Mouse (Mus musculus) MEL (cell line): ENCODE measurements around the gene Cfdp1. TPM values are rescaled to one million over a fixed set of nuclear protein-coding genes. Genes with fewer than 3 reads are reported as not detected.

Experiments
- DNase-seq: peaks from one replicate; pipeline ENCODE4 v3.0.0; 2011; ENCODE audit warnings: low read depth, low spot score
- H3K27ac ChIP-seq: 2 replicates; pipeline ENCODE4 v1.5.1; 2012; ENCODE audit warnings: low read depth, mild to moderate bottlenecking, control low read depth, low read length, moderate library complexity; ENCODE audit not compliant: control insufficient read depth
- H3K27me3 ChIP-seq, 2 experiments: fragments of 150-350 bp in 1 of 2; sonication (generic) in 1 of 2; 2 replicates each; pipeline ENCODE4 v1.6.1; 2012; ENCODE audit warnings: low read length in 2 of 2, mild to moderate bottlenecking in 2 of 2, improper control_type of control experiment in 1 of 2, moderate library complexity in 1 of 2; ENCODE audit not compliant: insufficient read depth in 2 of 2, control insufficient read depth in 1 of 2
- H3K36me3 ChIP-seq, 2 experiments: 2 replicates each; pipeline ENCODE4 v1.6.1; 2012 to 2014; ENCODE audit warnings: low read length in 2 of 2, improper control_type of control experiment in 1 of 2, inconsistent platforms in 1 of 2, mild to moderate bottlenecking in 1 of 2; ENCODE audit not compliant: insufficient read depth in 2 of 2, control insufficient read depth in 1 of 2
- H3K4me1 ChIP-seq, 2 experiments: fragments of 150-350 bp in 1 of 2; sonication (generic) in 1 of 2; 2 replicates each; pipeline ENCODE4 v1.6.1; 2012; ENCODE audit warnings: low read length in 2 of 2, improper control_type of control experiment in 1 of 2, mild to moderate bottlenecking in 1 of 2; ENCODE audit not compliant: insufficient read depth in 2 of 2, control insufficient read depth in 1 of 2
- H3K4me3 ChIP-seq, 2 experiments: fragments of 150-350 bp in 1 of 2; sonication (generic) in 1 of 2; 2 replicates each; pipeline ENCODE4 v1.5.1; 2012; ENCODE audit warnings: low read depth in 2 of 2, low read length in 2 of 2, mild to moderate bottlenecking in 2 of 2, moderate library complexity in 2 of 2, control low read depth in 1 of 2, improper control_type of control experiment in 1 of 2; ENCODE audit not compliant: control insufficient read depth in 1 of 2, insufficient read depth in 1 of 2
- H3K79me2 ChIP-seq: 2 replicates; pipeline ENCODE4 v1.6.1; 2012; ENCODE audit warnings: mild to moderate bottlenecking, low read length, moderate library complexity; ENCODE audit not compliant: control insufficient read depth, poor library complexity, insufficient read depth
- H3K9ac ChIP-seq: 2 replicates; pipeline ENCODE4 v1.6.1; 2012; ENCODE audit warnings: low read depth, mild to moderate bottlenecking, control low read depth, low read length, moderate library complexity; ENCODE audit not compliant: control insufficient read depth, poor library complexity, severe bottlenecking
- H3K9me3 ChIP-seq: fragments of 150-350 bp; sonication (generic); replicated peaks from 2 replicates; pipeline ENCODE4 v1.6.1; 2012; ENCODE audit warnings: mild to moderate bottlenecking, low read length, improper control_type of control experiment, moderate library complexity; ENCODE audit not compliant: insufficient read depth
- BHLHE40 ChIP-seq: IDR thresholded peaks from 2 replicates; pipeline ENCODE4 v1.6.1; 2012; ENCODE audit warnings: low read depth, mild to moderate bottlenecking, inconsistent platforms, low read length, improper control_type of control experiment, borderline replicate concordance
- CHD1 ChIP-seq: IDR thresholded peaks from 2 replicates; pipeline ENCODE4 v1.6.1; 2012; ENCODE audit warnings: low read depth, mild to moderate bottlenecking, inconsistent platforms, low read length, improper control_type of control experiment
- CTCF ChIP-seq, 3 experiments: IDR thresholded peaks in 2 of 3; conservative IDR thresholded peaks in 1 of 3; 2 replicates each; pipeline ENCODE4 v1.5.1; 2011 to 2012; ENCODE audit warnings: low read length in 3 of 3, low read depth in 2 of 3, mild to moderate bottlenecking in 2 of 3, improper control_type of control experiment in 1 of 3, inconsistent platforms in 1 of 3, mixed read lengths in 1 of 3, moderate library complexity in 1 of 3; ENCODE audit not compliant: control insufficient read depth in 1 of 3, insufficient read depth in 1 of 3, poor library complexity in 1 of 3, severe bottlenecking in 1 of 3
- E2F4 ChIP-seq: IDR thresholded peaks from 2 replicates; pipeline ENCODE4 v1.6.1; 2011; ENCODE audit warnings: low read depth, low read length, improper control_type of control experiment, borderline replicate concordance
- ELF1 ChIP-seq: IDR thresholded peaks from 2 replicates; pipeline ENCODE4 v1.6.1; 2014; ENCODE audit warnings: low read depth, mild to moderate bottlenecking, inconsistent platforms, low read length, improper control_type of control experiment, moderate library complexity
- ETS1 ChIP-seq: IDR thresholded peaks from 2 replicates; pipeline ENCODE4 v1.6.1; 2012; ENCODE audit warnings: low read depth, mild to moderate bottlenecking, inconsistent platforms, low read length, improper control_type of control experiment, moderate library complexity
- GATA1 ChIP-seq: IDR thresholded peaks from 2 replicates; pipeline ENCODE4 v1.6.1; 2011; ENCODE audit warnings: low read depth, low read length, improper control_type of control experiment
- HCFC1 ChIP-seq: IDR thresholded peaks from 2 replicates; pipeline ENCODE4 v1.6.1; 2012; ENCODE audit warnings: low read depth, mild to moderate bottlenecking, inconsistent platforms, low read length, improper control_type of control experiment, moderate library complexity
- JUND ChIP-seq: IDR thresholded peaks from 2 replicates; pipeline ENCODE4 v1.6.1; 2011; ENCODE audit warnings: low read depth, mild to moderate bottlenecking, improper control_type of control experiment, low read length
- KAT2A ChIP-seq: conservative IDR thresholded peaks from 2 replicates; pipeline ENCODE4 v1.6.1; 2012; ENCODE audit warnings: low read depth, low read length, improper control_type of control experiment, inconsistent platforms
- MAFK ChIP-seq: IDR thresholded peaks from 2 replicates; pipeline ENCODE4 v1.6.1; 2011; ENCODE audit warnings: low read depth, mild to moderate bottlenecking, low read length, improper control_type of control experiment, borderline replicate concordance
- MAX ChIP-seq: IDR thresholded peaks from 2 replicates; pipeline ENCODE4 v1.6.1; 2011; ENCODE audit warnings: low read length, improper control_type of control experiment
- MEF2A ChIP-seq: IDR thresholded peaks from 2 replicates; pipeline ENCODE4 v1.6.1; 2014; ENCODE audit warnings: low read depth, mild to moderate bottlenecking, inconsistent platforms, low read length, improper control_type of control experiment; ENCODE audit not compliant: poor library complexity, insufficient replicate concordance, severe bottlenecking; ENCODE audit errors: extremely low read depth
- MXI1 ChIP-seq: IDR thresholded peaks from 2 replicates; pipeline ENCODE4 v1.6.1; 2011; ENCODE audit warnings: mild to moderate bottlenecking, low read depth, low read length, improper control_type of control experiment
- MYB ChIP-seq: IDR thresholded peaks from 2 replicates; pipeline ENCODE4 v1.6.1; 2011; ENCODE audit warnings: mild to moderate bottlenecking, low read depth, low read length, improper control_type of control experiment
- MYC ChIP-seq: IDR thresholded peaks from 2 replicates; pipeline ENCODE4 v1.6.1; 2011; ENCODE audit warnings: low read depth, mild to moderate bottlenecking, low read length, improper control_type of control experiment, moderate library complexity
- NELFE ChIP-seq: IDR thresholded peaks from 2 replicates; pipeline ENCODE4 v1.6.1; 2011; ENCODE audit warnings: low read depth, low read length, improper control_type of control experiment
- NRF1 ChIP-seq: IDR thresholded peaks from 2 replicates; pipeline ENCODE4 v1.6.1; 2014; ENCODE audit warnings: low read depth, mild to moderate bottlenecking, inconsistent platforms, low read length, improper control_type of control experiment, moderate library complexity; ENCODE audit not compliant: poor library complexity, insufficient read depth, severe bottlenecking
- POLR2AphosphoS2 ChIP-seq: IDR thresholded peaks from 2 replicates; pipeline ENCODE4 v1.6.1; 2011; ENCODE audit warnings: low read length, improper control_type of control experiment
- POLR2AphosphoS5 ChIP-seq: IDR thresholded peaks from 2 replicates; pipeline ENCODE4 v1.6.1; 2012; ENCODE audit warnings: low read depth, borderline replicate concordance, mild to moderate bottlenecking, inconsistent platforms, low read length, moderate library complexity, mixed read lengths
- RAD21 ChIP-seq: IDR thresholded peaks from 2 replicates; pipeline ENCODE4 v1.6.1; 2011; ENCODE audit warnings: mild to moderate bottlenecking, low read depth, low read length, improper control_type of control experiment
- SIN3A ChIP-seq: IDR thresholded peaks from 2 replicates; pipeline ENCODE4 v1.6.1; 2012; ENCODE audit warnings: low read length, improper control_type of control experiment, inconsistent platforms
- SMC3 ChIP-seq: IDR thresholded peaks from 2 replicates; pipeline ENCODE4 v1.6.1; 2011; ENCODE audit warnings: low read depth, low read length, improper control_type of control experiment
- TCF12 ChIP-seq: IDR thresholded peaks from 2 replicates; pipeline ENCODE4 v1.6.1; 2014; ENCODE audit warnings: low read depth, mild to moderate bottlenecking, inconsistent platforms, low read length, improper control_type of control experiment, moderate library complexity
- UBTF ChIP-seq: IDR thresholded peaks from 2 replicates; pipeline ENCODE4 v1.6.1; 2012; ENCODE audit warnings: low read depth, mild to moderate bottlenecking, inconsistent platforms, low read length, improper control_type of control experiment, moderate library complexity, borderline replicate concordance; ENCODE audit not compliant: insufficient read depth
- USF1 ChIP-seq: IDR thresholded peaks from 2 replicates; pipeline ENCODE4 v1.6.1; 2014; ENCODE audit warnings: low read depth, mild to moderate bottlenecking, inconsistent platforms, low read length, improper control_type of control experiment, moderate library complexity
- USF2 ChIP-seq, 2 experiments: IDR thresholded peaks; 2 replicates each; pipeline ENCODE4 v1.6.1; 2011 to 2012; ENCODE audit warnings: improper control_type of control experiment in 2 of 2, low read length in 2 of 2, borderline replicate concordance in 1 of 2, inconsistent platforms in 1 of 2, low read depth in 1 of 2, mild to moderate bottlenecking in 1 of 2; ENCODE audit not compliant: insufficient read depth in 1 of 2
- ZMIZ1 ChIP-seq: IDR thresholded peaks from 2 replicates; pipeline ENCODE4 v1.6.1; 2012; ENCODE audit warnings: low read depth, mild to moderate bottlenecking, inconsistent platforms, low read length, improper control_type of control experiment, moderate library complexity
- polyA plus RNA-seq, 2 experiments: library from polyadenylated mRNA; stranded (reverse) in 1 of 2; unstranded in 1 of 2; fragments of >175 nt in 1 of 2; fragments of >200 nt in 1 of 2; gene quantifications; 2 replicates each; pipeline versions ENCODE4 v1.2.1 to v1.2.4; 2012; ENCODE audit warnings: low replicate concordance in 2 of 2, low read depth in 1 of 2; ENCODE audit not compliant: insufficient read length in 2 of 2, insufficient read depth in 1 of 2, missing spikeins in 1 of 2
- total RNA-seq: library from RNA; depleted of rRNA; stranded (reverse); fragments of 300-350 nt; gene quantifications from 2 replicates; pipeline ENCODE4 v1.2.3, GENCODE M21; 2012

Gene Cfdp1
- total and polyA plus RNA-seq, 3 experiments, result 185 to 214 TPM; not detected in 1

GRCm38 (mm10) chr8:111788497-111788896 is 65.6 kb downstream of the Cfdp1 start:
- H3K9ac ChIP-seq, result no peak overlapping the region
- no peaks in the 10 kb centered on the region for H3K27me3 ChIP-seq
- no peaks in the 10 kb centered on the region for H3K79me2 ChIP-seq
- no peaks in the 10 kb centered on the region for H3K4me1 ChIP-seq
- no peak overlapping the region for H3K4me3 ChIP-seq
- no peak overlapping the region for H3K27ac ChIP-seq
- H3K9me3 ChIP-seq, result no peaks in the 10 kb centered on the region
- peaks cover 0 to 7% of the 10 kb centered on the region in 2 experiments; a peak in 3 of 4 replicates for H3K36me3 ChIP-seq
- no peak for DNase-seq
- no peak for TF ChIP-seq MYC
- TF ChIP-seq MXI1, result no peak
- TF ChIP-seq MEF2A, result no peak
- TF ChIP-seq KAT2A, result no peak
- no peak for TF ChIP-seq JUND
- no peak for TF ChIP-seq GATA1
- no peak for TF ChIP-seq E2F4
- TF ChIP-seq POLR2AphosphoS2, result no peak
- no peak for TF ChIP-seq MYB
- no peak for TF ChIP-seq RAD21
- TF ChIP-seq MAFK, result no peak
- TF ChIP-seq CHD1, result no peak
- no peak for TF ChIP-seq NRF1
- no peak for TF ChIP-seq USF2 (IDR thresholded peaks at IDR 0.05; ENCODE audit: borderline replicate concordance in 1 of 2, insufficient read depth in 1 of 2, low read depth in 1 of 2, low read length in 2 of 2)
- TF ChIP-seq ETS1, result no peak
- TF ChIP-seq CTCF (IDR thresholded peaks at IDR 0.05 in 2 of 3, conservative IDR thresholded peaks at IDR 0.05 in 1 of 3; ENCODE audit: control insufficient read depth in 1 of 3, insufficient read depth in 1 of 3, low read depth in 2 of 3, low read length in 3 of 3, poor library complexity in 1 of 3, severe bottlenecking in 1 of 3), result no peak
- TF ChIP-seq NELFE, result no peak
- no peak for TF ChIP-seq UBTF
- no peak for TF ChIP-seq ELF1
- no peak for TF ChIP-seq TCF12

GRCm38 (mm10) chr8:111788085-111788484 is 66.0 kb downstream of the Cfdp1 start:
- no peak for TF ChIP-seq NRF1
- no peak for TF ChIP-seq CHD1
- no peak for TF ChIP-seq MAX
- no peak for TF ChIP-seq BHLHE40
- no peak for TF ChIP-seq CTCF (IDR thresholded peaks at IDR 0.05 in 2 of 3, conservative IDR thresholded peaks at IDR 0.05 in 1 of 3; ENCODE audit: control insufficient read depth in 1 of 3, insufficient read depth in 1 of 3, low read depth in 2 of 3, low read length in 3 of 3, poor library complexity in 1 of 3, severe bottlenecking in 1 of 3)
- no peak for TF ChIP-seq SIN3A
- TF ChIP-seq JUND, result no peak
- TF ChIP-seq ZMIZ1, result no peak
- no peak for TF ChIP-seq USF1
- no peak for TF ChIP-seq MXI1
- no peak for TF ChIP-seq SMC3
- no peak for TF ChIP-seq E2F4
- no peak for TF ChIP-seq HCFC1
- no peak for TF ChIP-seq TCF12
- no peak for TF ChIP-seq POLR2AphosphoS5
- no peak overlapping the region for H3K4me3 ChIP-seq
- no peak overlapping the region for H3K9ac ChIP-seq
- H3K9me3 ChIP-seq, result no peaks in the 10 kb centered on the region
- no peaks in the 10 kb centered on the region for H3K27me3 ChIP-seq
- no peak for DNase-seq
- H3K4me1 ChIP-seq, result no peaks in the 10 kb centered on the region
- peaks cover 0 to 5% of the 10 kb centered on the region in 2 experiments; a peak in 3 of 4 replicates for H3K36me3 ChIP-seq
- no peak overlapping the region for H3K27ac ChIP-seq
- no peaks in the 10 kb centered on the region for H3K79me2 ChIP-seq
